Mouse (Mus musculus) colon, adult 2 months (tissue): ENCODE results near the gene Fam155a. TPM values are rescaled to one million over a fixed set of nuclear protein-coding genes. Genes with fewer than 3 reads are reported as not detected.

ENCODE experiments used
- polyA plus RNA-seq: library from polyadenylated mRNA; depleted of rRNA; stranded (reverse); fragments of >200 nt; gene quantifications from 2 replicates; pipeline ENCODE4 v1.2.3, GENCODE M21; 2012; rRNA removed

The Fam155a gene
- polyA plus RNA-seq, result 2.8 and 3.2 TPM in 2 replicates

DNA sequence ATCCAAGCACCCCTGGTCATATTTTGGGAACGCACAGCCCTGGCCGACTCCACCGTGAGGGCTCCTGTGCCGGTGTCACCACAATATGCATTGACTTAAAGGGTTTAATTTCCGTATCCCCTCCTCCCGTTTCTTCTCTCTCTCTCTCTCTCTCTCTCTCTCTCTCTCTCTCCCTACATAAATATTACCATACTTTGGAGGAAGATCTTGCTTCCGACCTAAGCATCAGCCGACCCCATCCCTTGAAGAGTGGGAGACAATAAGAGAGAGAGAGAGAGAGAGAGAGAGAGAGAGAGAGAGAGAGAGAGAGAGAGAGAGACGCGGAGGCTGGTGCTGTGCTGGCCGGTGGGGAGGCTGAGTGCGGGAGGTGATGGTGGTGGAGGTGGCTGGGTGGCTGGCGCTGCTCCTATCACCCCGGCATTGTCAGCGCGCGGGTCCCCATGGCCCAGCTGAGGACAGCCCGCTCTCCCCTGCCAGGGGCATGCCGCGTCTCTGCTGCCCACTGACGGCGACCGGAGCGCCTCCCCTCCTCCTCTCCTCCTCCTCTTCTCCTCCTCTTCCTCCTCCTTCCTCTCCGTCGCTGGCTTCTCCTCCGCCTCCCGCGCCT lies at the start of gene Fam155a:
Gene Fam155a (minus strand): TSS at position 163 of the 607 bp plus-strand sequence.

Other genes starting within 250 kb of the Fam155a start
- gene Gm10217, start 93.1 kb upstream of the Fam155a start, polyA plus RNA-seq, result not detected in 2 replicates
- gene Lig4, start 206.5 kb upstream of the Fam155a start, polyA plus RNA-seq, result 1.6 and 1.9 TPM in 2 replicates
- 5.4 and 6.3 TPM in 2 replicates for gene Abhd13, start 206.5 kb upstream of the Fam155a start, polyA plus RNA-seq
- gene Tnfsf13b, start 235.3 kb upstream of the Fam155a start, polyA plus RNA-seq, result 8.6 and 9.3 TPM in 2 replicates